Mouse (Mus musculus): ENCODE data around the gene Slc34a1.

Slc34a1 gene

GRCm38 (mm10) chr13:55444286-55444936, 46.4 kb downstream of the Slc34a1 start:
- DNase-seq: peak in 1 of 2 experiments; percentile 67

- peak; percentile 99 for DNase-seq
Measured at GRCm38 (mm10) chr13:55444937-55445315, 46.9 kb downstream of the Slc34a1 start, which contains the start of gene Grk6. TSS of gene Grk6 (plus strand) at chr13:55445072.

GRCm38 (mm10) chr13:55445361-55446091, 47.5 kb downstream of the Slc34a1 start:
- DNase-seq: no peak

- no peak for DNase-seq
Measured at GRCm38 (mm10) chr13:55446483-55447105, 48.6 kb downstream of the Slc34a1 start.

GRCm38 (mm10) chr13:55447543-55447943, 49.6 kb downstream of the Slc34a1 start:
- DNase-seq: no peak

- DNase-seq: no peak
Measured at GRCm38 (mm10) chr13:55448131-55448530, 50.1 kb downstream of the Slc34a1 start.

GRCm38 (mm10) chr13:55449205-55449604, 51.2 kb downstream of the Slc34a1 start:
- no peak for DNase-seq

GRCm38 (mm10) chr13:55449679-55450441, 51.9 kb downstream of the Slc34a1 start:
- DNase-seq: no peak

- peak; percentile 63 to 67 for DNase-seq
Measured at GRCm38 (mm10) chr13:55450511-55450980, 52.6 kb downstream of the Slc34a1 start.

- peak in 1 of 2 experiments; percentile 22 for DNase-seq
Measured at GRCm38 (mm10) chr13:55451296-55451695, 53.3 kb downstream of the Slc34a1 start.

GRCm38 (mm10) chr13:55451785-55452549, 54.0 kb downstream of the Slc34a1 start:
- peak in 1 of 2 experiments; percentile 59 for DNase-seq

- no peak for DNase-seq
Measured at GRCm38 (mm10) chr13:55462965-55463364, 65.0 kb downstream of the Slc34a1 start.

GRCm38 (mm10) chr13:55463399-55464026, 65.5 kb downstream of the Slc34a1 start:
- DNase-seq: no peak

- peak; percentile 75 to 77 for DNase-seq
Measured at GRCm38 (mm10) chr13:55464027-55464884, 66.3 kb downstream of the Slc34a1 start, which contains the start of gene Prr7. TSS of gene Prr7 (plus strand) at chr13:55464267.

- DNase-seq: no peak
Measured at GRCm38 (mm10) chr13:55465184-55465583, 67.2 kb downstream of the Slc34a1 start.

All from cerebellum, postnatal 14 days (tissue).